Mouse (Mus musculus) erythroblast, embryonic 14.5 days (primary cell): ENCODE measurements around the gene Tspan13.

Experiments
- GATA1 ChIP-seq: IDR thresholded peaks from 2 replicates; pipeline ENCODE4 v1.6.1; 2012; ENCODE audit warnings: low read length, inconsistent platforms, mixed read lengths
- TAL1 ChIP-seq: IDR thresholded peaks from 3 replicates; pipeline ENCODE4 v1.6.1; 2012; ENCODE audit warnings: low read length, inconsistent platforms, mixed read lengths

GRCm38 (mm10) chr12:36029687-36030086, 12.6 kb downstream of the Tspan13 start:
- TF ChIP-seq TAL1 (no peak), GATA1 (no peak)
